Comparison of ENCODE assay signal across 7 mouse cellular contexts in genomic region chr9:3404372-3404771, GRCm38 (mm10). TPM values are rescaled to one million over a fixed set of nuclear protein-coding genes. Genes with fewer than 3 reads are reported as not detected.
DNase-seq lines count a peak whose midpoint lies in the region; ATAC-seq and TF ChIP-seq lines count a peak whose summit lies in the region.

No protein-coding gene starts in this region.

- no peaks in the 10 kb centered on the region for H3K36me3 ChIP-seq in hindbrain, embryonic 12.5 days
- H3K36me3 ChIP-seq in stomach, embryonic 15.5 days, result no peaks in the 10 kb centered on the region

- peak overlapping the region; percentile 94 for H3K27ac ChIP-seq in bone marrow macrophage, adult 2 months (ENCODE audit: insufficient read depth, low read depth, low read length)
- H3K27ac ChIP-seq in hindbrain, embryonic 12.5 days, result 0 out of 2 replicates have a peak overlapping the region, but pooled peaks have one; percentile 55
- H3K27ac ChIP-seq in stomach, embryonic 15.5 days, result peak overlapping the region; percentile 94

- peak overlapping the region; percentile 67 for H3K9ac ChIP-seq in hindbrain, embryonic 12.5 days
- peak overlapping the region; percentile 73; the same call in 1 of the 2 replicates for H3K9ac ChIP-seq in stomach, embryonic 15.5 days

- peak overlapping the region; percentile 61 for H3K4me2 ChIP-seq in hindbrain, embryonic 12.5 days (replicated peaks)
- peak overlapping the region; percentile 58 for H3K4me2 ChIP-seq in stomach, embryonic 15.5 days

- H3K9me3 ChIP-seq in hindbrain, embryonic 12.5 days (replicated peaks), result no peaks in the 10 kb centered on the region
- H3K9me3 ChIP-seq in stomach, embryonic 15.5 days, result no peaks in the 10 kb centered on the region

- 2% methylated on average over 13 of the region's 13 CpGs for WGBS in hindbrain, embryonic 12.5 days
- WGBS in stomach, embryonic 15.5 days, result 1% methylated on average over 13 of the region's 13 CpGs

- peak overlapping the region; percentile 79 for H3K4me3 ChIP-seq in bone marrow macrophage, adult 2 months (ENCODE audit: insufficient read depth, low read length)
- peak overlapping the region; percentile 52 for H3K4me3 ChIP-seq in hindbrain, embryonic 12.5 days
- H3K4me3 ChIP-seq in stomach, embryonic 15.5 days (replicated peaks), result peak overlapping the region; percentile 69

- peak; percentile 61 for DNase-seq in MEL-GATA-1-ER (ENCODE audit: extremely low read depth, low read depth)
- DNase-seq in left cerebral cortex, adult 18-20 months (ENCODE audit: low spot score in 2 of 2), result peak; percentile 4 to 19

- no peaks in the 10 kb centered on the region for H3K27me3 ChIP-seq in hindbrain, embryonic 12.5 days
- no peaks in the 10 kb centered on the region for H3K27me3 ChIP-seq in stomach, embryonic 15.5 days (replicated peaks)

- ATAC-seq in erythroblast, adult 5-6 weeks (replicated peaks; ENCODE audit: low FRiP score, poor library complexity, severe bottlenecking), result peak; percentile 42
- peak; percentile 18; the same call in 1 of the 2 replicates for ATAC-seq in hindbrain, embryonic 12.5 days (ENCODE audit: low FRiP score)
- ATAC-seq in megakaryocyte-erythroid progenitor cell, adult 5-6 weeks (replicated peaks; ENCODE audit: low FRiP score, low TSS enrichment, poor library complexity, severe bottlenecking), result peak; percentile 53
- ATAC-seq in stomach, embryonic 15.5 days (ENCODE audit: insufficient read depth, low FRiP score, low read depth), result no peak

- TF ChIP-seq CTCF in bone marrow macrophage, adult 2 months (IDR thresholded peaks at IDR 0.05; ENCODE audit: low read depth, low read length), result no peak

- peaks cover 8% of the 10 kb centered on the region for H3K4me1 ChIP-seq in bone marrow macrophage, adult 2 months (ENCODE audit: control insufficient read depth, insufficient read depth, low read length)
- 0 out of 2 replicates have a peak, but pooled peaks cover 2% of the 10 kb centered on the region for H3K4me1 ChIP-seq in hindbrain, embryonic 12.5 days
- H3K4me1 ChIP-seq in stomach, embryonic 15.5 days, result no peaks in the 10 kb centered on the region

- no peak for TF ChIP-seq POLR2A in bone marrow macrophage, adult 2 months (IDR thresholded peaks at IDR 0.05; ENCODE audit: borderline replicate concordance, low read depth, low read length)

RNA-seq across cellular contexts. Expression of gene Cwf19l2, which starts 1.0 kb away (rescaled TPM):
- polyA plus RNA-seq in bone marrow macrophage, adult 2 months (2012; ENCODE audit: insufficient read depth, insufficient read length, missing spikeins), result 20.0 and 20.7 TPM in 2 replicates
- 9.0 TPM in 2 replicates for total RNA-seq in erythroblast, adult 5-6 weeks (2015; ENCODE audit: low replicate concordance)
- 19.9 and 32.3 TPM in 2 replicates for total RNA-seq in erythroblast, adult 5-6 weeks (2017; ENCODE audit: low replicate concordance)
- 16.2 and 16.8 TPM in 2 replicates for polyA plus RNA-seq in hindbrain, embryonic 12.5 days (2016; fragmentation: Nextera tagmentation; extraction: Ambion mirVana)
- 10 to 100 TPM; 17.5 to 18.5 TPM for total RNA-seq in left cerebral cortex, adult 18-20 months (2021)
- total RNA-seq in megakaryocyte-erythroid progenitor cell, adult 5-6 weeks (2014; fragmentation: Nextera tagmentation), result 15.0 and 20.5 TPM in 2 replicates
- total RNA-seq in megakaryocyte-erythroid progenitor cell, adult 5-6 weeks (2017), result 33.8 and 36.0 TPM in 2 replicates
- 13.1 and 13.2 TPM in 2 replicates for polyA plus RNA-seq in stomach, embryonic 15.5 days (2015; fragmentation: Nextera tagmentation; extraction: Ambion mirVana)
